Mouse (Mus musculus) intestine, embryonic 16.5 days (tissue): Measurements from ENCODE around the gene Zbtb34. TPM values are rescaled to one million over a fixed set of nuclear protein-coding genes. Genes with fewer than 3 reads are reported as not detected.

ENCODE experiments used
- ATAC-seq: fragments of 200-750 bp; cut with Nextera tagmentation; 2 replicates; pipeline ENCODE4 v1.8.0; 2017; ENCODE audit warnings: moderate TSS enrichment, moderate library complexity
- H3K27ac ChIP-seq: fragments of 300-500 bp; sonication (generic); 2 replicates; pipeline ENCODE4 v1.5.1; 2014; ENCODE audit warnings: mild to moderate bottlenecking, low read length
- H3K27me3 ChIP-seq: fragments of 300-500 bp; sonication (generic); replicated peaks from 2 replicates; pipeline ENCODE4 v1.6.1; 2014; ENCODE audit warnings: low read length, control low read depth, mixed read lengths; ENCODE audit not compliant: control insufficient read depth, insufficient read depth
- H3K36me3 ChIP-seq: fragments of 300-500 bp; sonication (generic); 2 replicates; pipeline ENCODE4 v1.6.1; 2014; ENCODE audit warnings: low read length, control low read depth; ENCODE audit not compliant: control insufficient read depth, insufficient read depth
- H3K4me1 ChIP-seq: fragments of 300-500 bp; sonication (generic); 2 replicates; pipeline ENCODE4 v1.6.1; 2014; ENCODE audit warnings: low read length, control low read depth, mixed read lengths; ENCODE audit not compliant: control insufficient read depth, insufficient read depth
- H3K4me2 ChIP-seq: fragments of 300-500 bp; sonication (generic); 2 replicates; pipeline ENCODE4 v1.6.1; 2014; ENCODE audit warnings: low read depth, low read length, control low read depth
- H3K4me3 ChIP-seq: fragments of 300-500 bp; sonication (generic); 2 replicates; pipeline ENCODE4 v1.5.1; 2014; ENCODE audit warnings: mild to moderate bottlenecking, low read length
- H3K9ac ChIP-seq: fragments of 300-500 bp; sonication (generic); 2 replicates; pipeline ENCODE4 v1.6.1; 2014; ENCODE audit warnings: low read depth, low read length
- H3K9me3 ChIP-seq: fragments of 300-500 bp; sonication (generic); 2 replicates; pipeline ENCODE4 v1.6.1; 2016; ENCODE audit warnings: low read length, control low read depth; ENCODE audit not compliant: control insufficient read depth
- WGBS: fragments of 180-500 bp; shearing (Covaris S2); extraction: QIAGEN DNeasy Blood & Tissue Kit; methylation state at CpG from one replicate; pipeline ENCODE4 v1.1.7; 2014; 5-methylcytosine and 5-hydroxymethylcytosine counted together
- polyA plus RNA-seq: library from polyadenylated mRNA; unstranded; fragments of >200 nt; fragmentation: Nextera tagmentation; extraction: Ambion mirVana; gene quantifications from 2 replicates; pipeline ENCODE4 v1.2.1, GENCODE M21; 2015

The Zbtb34 gene
- polyA plus RNA-seq, 1 experiment from 2014 or later: 2.8 TPM

DNA sequence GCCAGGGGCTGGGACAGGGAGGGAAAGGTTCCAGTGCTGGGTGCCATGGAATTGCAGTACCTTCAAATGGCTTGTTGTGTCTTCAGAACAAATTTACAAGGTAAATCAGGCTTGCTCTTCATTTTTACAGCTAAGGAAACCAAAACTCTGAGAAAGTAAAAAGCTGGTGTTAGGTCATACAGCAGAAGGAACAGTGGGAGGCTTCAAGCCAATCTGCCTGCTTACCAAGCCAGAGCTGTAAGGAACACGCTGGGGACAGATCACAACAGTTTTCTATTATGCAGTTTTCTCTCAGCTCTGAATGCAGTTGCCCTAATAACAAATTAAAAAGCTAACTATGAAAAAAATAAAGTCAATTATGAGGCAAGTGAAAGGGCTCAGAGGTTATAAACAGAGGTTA lies 62.6 kb downstream of the Zbtb34 start:
- H3K27me3 ChIP-seq: no peaks in the 10 kb centered on the region
- ATAC-seq: no peak
- H3K27ac ChIP-seq: no peak overlapping the region
- no peak overlapping the region for H3K4me2 ChIP-seq
- H3K9ac ChIP-seq: no peak overlapping the region
- H3K36me3 ChIP-seq: no peaks in the 10 kb centered on the region
- WGBS: 88% methylated on average over 1 of the region's 1 CpGs
- no peak overlapping the region for H3K4me3 ChIP-seq
- H3K9me3 ChIP-seq: no peaks in the 10 kb centered on the region
- H3K4me1 ChIP-seq: peaks cover 27% of the 10 kb centered on the region

DNA sequence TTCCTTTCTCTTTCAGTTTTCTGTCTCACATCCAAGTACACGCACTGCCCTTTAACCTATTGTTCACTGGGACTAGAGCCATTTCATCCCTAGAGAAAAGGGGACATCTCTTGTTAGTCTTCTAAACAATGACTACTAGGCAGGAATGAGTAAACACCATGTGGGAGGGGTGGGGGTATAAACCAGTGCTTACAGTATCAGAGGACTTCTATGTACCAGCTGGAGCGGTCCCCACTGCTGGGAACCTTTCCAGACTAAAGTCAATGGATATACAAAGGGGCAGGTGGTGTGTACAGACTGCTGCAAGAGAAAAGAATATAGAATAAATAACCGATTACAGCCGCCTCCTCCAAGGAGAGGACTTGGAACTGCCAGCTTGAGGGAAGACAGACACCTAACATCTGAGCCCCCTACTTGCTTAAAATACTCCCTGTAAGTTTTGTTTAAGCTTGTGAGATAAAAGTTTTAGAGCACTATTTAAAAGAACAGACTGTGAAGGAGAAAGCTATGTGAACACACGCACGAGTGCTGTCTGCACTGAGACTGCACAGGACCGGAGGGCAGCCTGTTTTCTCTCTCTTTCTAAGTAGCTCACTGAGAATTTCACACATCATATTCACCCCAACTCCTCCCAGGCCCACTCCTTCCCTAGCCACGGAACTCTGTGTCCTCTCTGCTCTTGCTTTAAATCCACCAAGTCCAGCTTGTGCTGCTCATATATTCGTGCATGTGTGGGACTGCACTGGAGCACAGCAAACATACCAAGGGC lies 65.2 kb downstream of the Zbtb34 start:
- Histone ChIP-seq H3K27ac (peak overlapping the region; percentile 88), H3K4me3 (no peak overlapping the region), H3K9ac (no peak overlapping the region), H3K9me3 (no peaks in the 10 kb centered on the region), H3K4me1 (peaks cover 28% of the 10 kb centered on the region), H3K4me2 (0 out of 2 replicates have a peak overlapping the region, but pooled peaks have one; percentile 14), H3K36me3 (no peaks in the 10 kb centered on the region), H3K27me3 (no peaks in the 10 kb centered on the region)
- WGBS: 41% methylated on average over 9 of the region's 9 CpGs
- ATAC-seq: peak; percentile 29

DNA sequence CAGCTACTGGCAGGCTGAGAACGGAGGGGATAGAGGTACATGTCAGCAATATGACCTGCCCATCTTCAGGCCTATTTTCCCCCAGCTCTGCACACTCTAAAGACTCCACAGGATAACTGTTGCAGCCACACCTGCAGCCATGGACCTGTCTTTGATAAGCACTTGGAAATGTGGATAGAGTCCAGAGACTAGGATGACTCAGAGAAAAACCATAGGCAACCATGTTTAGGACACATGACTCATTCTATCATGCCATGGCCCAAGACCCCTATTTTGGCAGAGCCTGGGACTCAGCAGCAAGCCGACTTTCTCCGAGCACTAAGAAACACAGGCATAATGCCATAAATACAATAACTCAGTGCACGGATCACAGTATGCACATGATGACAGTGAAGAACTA lies 66.5 kb downstream of the Zbtb34 start:
- ATAC-seq: no peak
- Histone ChIP-seq H3K27ac (peak overlapping the region; percentile 75), H3K4me3 (no peak overlapping the region), H3K4me1 (peaks cover 35% of the 10 kb centered on the region), H3K36me3 (no peaks in the 10 kb centered on the region), H3K4me2 (no peak overlapping the region), H3K9me3 (no peaks in the 10 kb centered on the region), H3K27me3 (no peaks in the 10 kb centered on the region), H3K9ac (no peak overlapping the region)
- 86% methylated on average over 4 of the region's 4 CpGs for WGBS

DNA sequence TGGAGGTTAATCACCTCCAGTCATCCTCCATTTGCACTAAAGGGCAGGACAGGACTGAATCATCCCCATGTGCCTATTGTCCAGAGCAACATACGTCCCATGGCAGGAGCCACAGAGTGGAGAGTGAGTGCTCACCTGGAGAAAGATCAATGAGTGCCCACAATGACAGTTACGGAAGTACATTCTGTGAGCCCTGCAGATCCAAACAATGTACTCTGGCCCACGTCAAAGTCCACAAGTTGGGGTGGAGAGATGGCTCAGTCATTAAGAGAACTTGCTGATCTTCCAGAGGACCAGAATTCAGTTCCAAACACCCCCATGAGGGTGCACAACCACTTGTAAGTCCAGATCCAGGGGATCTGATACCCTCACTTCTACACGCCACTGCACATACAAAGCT lies 67.2 kb downstream of the Zbtb34 start:
- 79% methylated on average over 4 of the region's 4 CpGs for WGBS
- Histone ChIP-seq H3K4me1 (peaks cover 30% of the 10 kb centered on the region), H3K9ac (no peak overlapping the region), H3K9me3 (no peaks in the 10 kb centered on the region), H3K27me3 (no peaks in the 10 kb centered on the region), H3K27ac (no peak overlapping the region), H3K4me3 (no peak overlapping the region), H3K36me3 (no peaks in the 10 kb centered on the region), H3K4me2 (no peak overlapping the region)
- no peak for ATAC-seq

DNA sequence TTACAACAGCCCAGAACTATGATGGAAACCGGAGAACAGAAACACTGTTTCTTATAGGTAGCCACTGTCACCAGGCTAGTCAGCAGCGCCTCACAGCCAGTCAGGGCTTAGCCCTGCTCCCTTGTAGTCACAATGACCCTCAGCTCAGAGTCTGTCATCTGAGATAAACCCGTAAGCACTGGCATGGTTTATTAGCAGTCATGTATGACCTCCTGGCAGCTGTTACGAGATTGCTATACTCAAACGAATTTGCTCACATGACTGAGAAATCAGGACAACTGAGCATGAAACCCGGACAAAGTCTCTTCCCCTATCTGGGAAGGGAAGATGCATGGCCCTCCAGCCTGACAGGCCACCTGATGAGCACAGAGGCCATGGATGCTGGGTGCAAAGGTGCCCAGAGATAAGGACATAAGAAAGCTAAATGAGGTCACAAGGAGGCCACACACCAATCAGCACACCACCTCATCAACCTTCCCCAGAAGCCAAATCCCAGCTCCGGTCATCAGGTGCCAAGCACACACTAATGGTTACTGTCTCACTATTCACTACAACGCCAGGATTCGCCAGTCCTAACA lies 69.9 kb downstream of the Zbtb34 start:
- Histone ChIP-seq H3K27me3 (no peaks in the 10 kb centered on the region), H3K27ac (peak overlapping the region; percentile 82), H3K36me3 (no peaks in the 10 kb centered on the region), H3K9me3 (no peaks in the 10 kb centered on the region), H3K4me2 (0 out of 2 replicates have a peak overlapping the region, but pooled peaks have one; percentile 37), H3K4me3 (no peak overlapping the region), H3K4me1 (peaks cover 20% of the 10 kb centered on the region), H3K9ac (no peak overlapping the region)
- 69% methylated on average over 9 of the region's 9 CpGs for WGBS
- ATAC-seq: peak; percentile 88

DNA sequence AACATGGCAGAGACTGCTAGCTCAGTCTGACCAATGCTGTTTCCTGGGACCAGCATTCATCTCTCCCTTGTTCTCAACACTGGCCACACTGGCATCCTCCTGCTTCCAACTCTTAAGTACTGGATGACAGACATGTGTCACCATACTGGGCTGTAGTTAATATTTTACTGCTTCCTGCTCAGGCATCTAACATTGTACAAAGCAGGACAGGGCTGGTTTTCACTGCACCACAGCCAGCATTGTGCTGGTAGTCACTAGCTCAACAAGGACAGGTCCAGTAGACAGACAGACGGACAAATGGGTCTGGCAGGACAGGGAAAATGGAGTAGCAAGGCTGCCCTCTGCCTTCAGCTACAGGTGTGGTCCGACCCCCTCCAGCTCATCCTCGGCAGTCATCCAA lies 70.6 kb downstream of the Zbtb34 start:
- Histone ChIP-seq H3K4me3 (no peak overlapping the region), H3K4me2 (peak overlapping the region; percentile 37; the same call in 1 of the 2 replicates), H3K27ac (peak overlapping the region; percentile 82), H3K9me3 (no peaks in the 10 kb centered on the region), H3K27me3 (no peaks in the 10 kb centered on the region), H3K4me1 (peaks cover 14% of the 10 kb centered on the region), H3K9ac (0 out of 2 replicates have a peak overlapping the region, but pooled peaks have one; percentile 39), H3K36me3 (no peaks in the 10 kb centered on the region)
- 76% methylated on average over 3 of the region's 3 CpGs for WGBS
- peak; percentile 45; the same call in 1 of the 2 replicates for ATAC-seq

DNA sequence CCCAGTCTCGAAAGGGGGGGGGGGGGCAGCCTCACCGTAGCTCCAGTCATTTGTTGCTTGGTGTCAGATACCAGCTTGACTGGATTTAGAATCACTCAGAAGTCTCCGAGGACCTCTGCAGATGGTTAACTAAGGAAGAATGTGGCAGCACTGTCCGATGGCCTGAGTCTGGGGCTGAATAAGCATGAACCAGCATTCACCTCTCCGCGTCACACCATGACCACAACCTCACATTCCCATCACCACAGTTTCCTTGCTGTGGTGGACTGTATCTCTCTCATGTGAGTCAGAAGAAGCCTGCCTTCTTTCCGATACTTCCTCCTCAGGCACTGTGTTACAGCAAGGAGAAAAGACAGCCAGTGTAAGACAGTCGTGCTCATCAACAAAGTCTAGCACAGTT lies 71.9 kb downstream of the Zbtb34 start:
- Histone ChIP-seq H3K4me3 (no peak overlapping the region), H3K4me2 (no peak overlapping the region), H3K27me3 (no peaks in the 10 kb centered on the region), H3K4me1 (peaks cover 9% of the 10 kb centered on the region), H3K9ac (no peak overlapping the region), H3K27ac (no peak overlapping the region), H3K9me3 (no peaks in the 10 kb centered on the region), H3K36me3 (no peaks in the 10 kb centered on the region)
- no peak for ATAC-seq
- 77% methylated on average over 8 of the region's 8 CpGs for WGBS

DNA sequence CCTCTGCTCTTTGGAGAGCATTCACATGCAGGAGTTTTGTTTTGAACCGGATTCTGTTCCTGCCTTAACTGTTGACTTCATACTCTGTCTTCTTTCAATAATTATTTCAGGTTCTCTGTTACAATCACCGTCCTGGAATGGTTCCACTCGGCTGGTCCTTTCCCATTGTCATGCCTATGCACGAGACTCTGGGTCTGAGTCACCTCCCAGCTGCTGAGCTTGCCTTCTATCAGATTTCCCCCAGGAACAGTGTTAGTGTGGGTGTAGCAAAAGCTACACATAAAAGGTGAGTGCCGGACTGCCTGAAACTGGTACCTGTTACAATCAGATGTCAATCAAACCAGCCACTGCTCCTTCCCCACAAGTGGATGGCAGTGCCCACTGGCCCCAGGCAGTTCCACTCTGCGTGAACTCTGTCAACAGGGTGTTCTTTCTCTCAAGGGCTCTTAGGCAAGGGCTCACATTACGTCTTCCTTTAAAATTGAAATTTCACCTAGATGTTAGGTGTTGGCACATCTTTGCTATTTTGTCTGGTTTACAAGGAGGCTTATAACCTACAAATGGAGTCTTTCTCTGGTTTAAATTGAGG lies 73.8 kb downstream of the Zbtb34 start:
- no peak overlapping the region for H3K9ac ChIP-seq
- peaks cover 9% of the 10 kb centered on the region for H3K4me1 ChIP-seq
- ATAC-seq: no peak
- no peaks in the 10 kb centered on the region for H3K9me3 ChIP-seq
- no peak overlapping the region for H3K4me2 ChIP-seq
- no peaks in the 10 kb centered on the region for H3K27me3 ChIP-seq
- no peak overlapping the region for H3K27ac ChIP-seq
- 87% methylated on average over 7 of the region's 7 CpGs for WGBS
- H3K36me3 ChIP-seq: no peaks in the 10 kb centered on the region
- H3K4me3 ChIP-seq: no peak overlapping the region
